Mouse (Mus musculus) regulatory T cell (primary cell): ENCODE measurements around the gene Itpk1.
"Not testable (repeated sequence)": the region's sequence is repeated elsewhere in the genome, so short reads cannot be mapped to it uniquely, and the experiment has no call there.

Source experiments
- in situ Hi-C: fragments of 300-600 bp; cut with MboI, MseI; formaldehyde crosslinking; loops from one replicate; pipeline ENCODE4 v1.15.1; 2025; ENCODE audit warnings: high pct_unique_total_duplicates

The Itpk1 gene

GRCm38 (mm10) chr12:102631690-102632089, 73.0 kb downstream of the Itpk1 start:
- in situ Hi-C loops: no loop called here

GRCm38 (mm10) chr12:102630471-102630870, 74.3 kb downstream of the Itpk1 start:
- in situ Hi-C loops: not testable (repeated sequence)

DNA sequence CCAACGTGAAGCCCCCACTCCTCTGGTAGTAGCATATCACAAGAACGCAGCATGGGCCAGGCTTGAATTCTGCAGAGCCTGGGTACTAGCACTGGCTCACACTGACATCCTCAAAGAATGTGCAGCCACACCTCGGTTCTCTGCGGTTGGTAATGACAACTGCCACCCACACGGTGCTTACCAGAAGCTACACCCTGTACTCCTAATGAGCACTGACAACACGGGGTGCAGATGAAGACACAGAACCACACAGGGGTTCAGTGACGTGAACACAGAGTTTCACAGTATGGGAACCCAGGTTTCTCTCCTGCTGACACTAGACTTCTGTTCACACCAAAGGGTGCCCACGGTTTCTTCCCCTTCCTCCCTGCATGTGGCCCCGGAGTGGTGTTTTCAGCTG, 76.5 kb downstream of the Itpk1 start:
- in situ Hi-C loops: no loop called here

DNA sequence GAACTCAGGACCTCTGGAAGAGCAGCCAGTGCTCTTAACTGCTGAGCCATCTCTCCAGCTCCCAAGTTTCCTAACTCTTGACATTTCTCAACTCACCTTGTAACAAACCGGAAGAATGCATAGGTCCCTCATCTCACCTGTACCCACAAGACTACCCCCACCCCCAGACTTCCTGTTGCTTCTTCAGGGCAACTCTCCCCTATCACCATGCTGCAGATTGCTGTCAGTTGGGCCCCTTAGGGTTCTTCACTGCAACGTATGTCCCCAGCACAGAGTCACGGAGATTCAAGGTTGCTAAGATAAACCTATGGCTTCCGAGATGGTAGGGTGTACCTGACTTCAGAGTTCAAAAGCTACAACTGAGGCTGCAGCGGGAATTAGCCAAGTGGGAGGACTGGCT, 77.2 kb downstream of the Itpk1 start:
- in situ Hi-C loops: no loop called here

DNA sequence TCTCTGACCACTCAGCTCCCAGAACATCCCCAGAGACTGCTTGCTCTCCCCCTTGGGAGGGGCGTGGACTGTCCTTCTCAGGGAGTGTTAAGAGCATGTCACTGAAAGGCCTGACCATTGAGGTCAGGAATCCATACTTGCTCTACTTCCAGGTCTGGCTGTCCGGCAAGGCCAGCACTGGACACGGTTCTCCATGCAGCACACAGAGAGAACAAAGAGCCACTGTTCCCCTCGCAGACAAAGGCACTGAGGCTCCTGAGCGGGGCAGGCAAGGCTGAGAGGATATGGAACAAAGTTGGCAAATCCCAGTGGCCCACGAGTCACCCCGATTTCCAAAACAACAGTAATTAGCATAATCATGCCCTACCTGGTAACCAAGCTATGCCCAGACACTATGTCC, 77.9 kb downstream of the Itpk1 start:
- in situ Hi-C loops: no loop called here

DNA sequence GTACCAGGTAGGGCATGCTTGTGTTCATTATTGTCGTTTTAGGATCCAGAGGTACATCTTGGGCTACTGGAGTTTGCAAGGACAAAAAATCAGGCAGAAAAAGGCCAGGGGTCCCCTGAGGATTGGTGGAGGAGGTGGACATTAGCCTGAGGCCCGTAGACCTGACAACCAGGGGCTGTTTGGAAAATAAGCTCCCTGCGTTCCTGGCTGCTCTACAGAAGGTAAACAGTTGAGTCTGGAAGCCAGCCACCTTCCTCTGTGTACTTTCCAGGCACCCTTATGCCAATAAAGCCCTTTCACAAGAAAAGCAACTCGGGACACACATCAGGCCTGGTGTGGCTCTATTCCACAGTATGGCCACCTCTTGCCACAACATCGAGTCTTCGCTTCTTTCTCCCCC, 79.0 kb downstream of the Itpk1 start:
- in situ Hi-C loops: no loop called here

DNA sequence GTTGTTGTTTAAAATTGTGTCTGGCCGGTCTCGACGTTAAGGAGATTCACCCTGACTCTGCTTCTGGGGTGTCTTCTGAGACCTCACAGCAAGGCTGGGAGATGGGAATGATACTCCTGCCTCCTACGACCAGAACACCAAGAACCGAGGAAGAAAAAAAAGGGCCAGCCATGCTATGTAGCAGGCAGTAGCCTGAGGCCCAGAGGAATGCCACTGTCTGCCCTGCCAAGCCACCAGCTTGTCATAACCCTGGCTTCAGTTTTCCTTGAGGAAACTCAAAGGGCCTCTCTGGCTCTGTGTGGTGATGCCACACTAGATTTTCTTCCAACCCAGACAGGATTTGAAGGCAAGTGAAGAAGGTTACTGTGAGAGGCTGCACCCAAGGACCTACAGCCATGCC, 79.6 kb downstream of the Itpk1 start:
- in situ Hi-C loops: no loop called here

- in situ Hi-C loops: no loop called here
Observed at GRCm38 (mm10) chr12:102623827-102624226, 80.9 kb downstream of the Itpk1 start.

DNA sequence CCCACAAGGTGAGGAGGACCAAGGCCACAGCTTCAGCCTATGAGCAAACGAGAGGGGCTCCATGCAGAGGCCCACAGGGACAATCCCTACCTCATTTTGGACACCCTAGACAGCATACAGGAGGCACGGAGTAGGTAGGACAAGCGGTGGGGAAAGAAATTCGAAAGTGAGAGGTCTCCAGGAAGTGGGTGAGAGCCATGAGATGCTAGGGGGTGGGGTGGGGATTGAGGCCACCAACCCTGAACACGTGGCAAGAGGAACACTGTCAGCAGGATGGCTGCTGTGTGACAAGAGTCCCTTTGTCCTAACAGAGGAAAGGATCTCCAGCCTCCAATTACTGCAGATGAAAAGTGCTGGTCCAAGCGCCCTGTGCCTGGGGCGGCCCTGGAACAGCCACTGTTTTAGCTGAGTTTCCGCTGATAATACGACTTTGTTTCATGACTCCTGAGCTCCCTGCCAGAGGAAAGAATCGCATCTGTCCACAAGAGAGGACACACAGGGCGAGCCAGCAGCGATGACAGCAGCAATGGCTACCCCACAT, 82.4 kb downstream of the Itpk1 start:
- in situ Hi-C loops: no loop called here

DNA sequence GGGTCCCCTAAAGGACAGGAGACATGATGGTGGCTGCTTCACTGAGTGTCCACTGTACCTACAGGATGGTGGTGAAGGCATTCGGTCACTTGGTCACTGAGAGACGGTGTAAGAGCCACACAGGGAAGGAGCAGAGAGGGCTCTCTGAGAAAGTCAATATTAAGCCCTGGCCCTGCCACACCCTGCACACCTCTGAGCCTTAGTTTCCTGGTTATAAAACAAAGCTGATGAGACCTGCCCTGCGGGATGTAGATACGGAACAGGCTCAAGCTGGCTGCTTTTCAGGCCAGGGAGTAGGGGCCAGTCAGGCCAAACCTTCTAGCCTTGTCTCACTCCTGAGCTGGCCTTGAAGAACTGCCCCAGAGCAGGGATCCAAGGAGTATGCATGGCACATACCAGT, 82.9 kb downstream of the Itpk1 start:
- in situ Hi-C loops: no loop called here

DNA sequence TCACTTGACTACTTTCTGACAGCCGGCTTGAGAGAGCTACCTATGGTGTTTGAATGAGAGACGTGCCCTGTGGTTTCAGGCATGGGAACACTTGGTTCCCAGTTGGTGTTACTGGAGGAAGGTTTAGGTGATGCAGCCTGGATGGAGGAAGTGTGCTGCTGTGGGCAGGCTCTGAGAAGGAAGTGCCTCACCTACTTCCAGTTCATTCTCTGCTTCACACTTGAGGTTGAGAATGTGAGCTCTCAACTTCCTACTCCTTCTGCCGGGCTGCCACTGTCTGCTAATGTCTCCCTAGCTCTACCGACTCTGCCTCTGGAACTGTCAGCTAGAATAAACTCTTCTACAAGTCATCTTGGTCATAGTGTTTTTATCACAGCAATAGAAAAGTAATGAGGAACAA, 83.5 kb downstream of the Itpk1 start:
- in situ Hi-C loops: no loop called here

- in situ Hi-C loops: no loop called here
Observed at GRCm38 (mm10) chr12:102619908-102620307, 84.8 kb downstream of the Itpk1 start.

DNA sequence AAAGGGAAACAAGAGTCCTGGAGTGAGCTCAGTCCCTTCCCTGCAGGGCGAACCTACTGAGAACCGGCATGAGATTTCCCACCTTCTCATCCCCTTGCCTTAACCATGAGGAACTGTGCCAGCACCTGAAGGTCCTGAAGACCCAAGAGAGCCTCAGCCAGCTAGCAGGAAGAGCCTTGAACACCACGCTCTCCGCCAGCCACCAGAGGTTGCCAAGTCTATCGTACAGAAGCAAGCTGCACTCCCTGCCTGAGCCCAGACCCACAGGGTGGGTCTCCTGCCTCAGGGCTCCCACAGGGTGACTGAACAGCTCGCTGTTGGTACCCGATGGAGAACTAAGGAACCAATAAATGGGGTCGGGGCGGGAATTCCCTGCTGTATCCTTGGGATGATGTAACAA, 86.6 kb downstream of the Itpk1 start:
- in situ Hi-C loops: no loop called here

GRCm38 (mm10) chr12:102616843-102617519, 87.7 kb downstream of the Itpk1 start:
- in situ Hi-C loops: no loop called here

DNA sequence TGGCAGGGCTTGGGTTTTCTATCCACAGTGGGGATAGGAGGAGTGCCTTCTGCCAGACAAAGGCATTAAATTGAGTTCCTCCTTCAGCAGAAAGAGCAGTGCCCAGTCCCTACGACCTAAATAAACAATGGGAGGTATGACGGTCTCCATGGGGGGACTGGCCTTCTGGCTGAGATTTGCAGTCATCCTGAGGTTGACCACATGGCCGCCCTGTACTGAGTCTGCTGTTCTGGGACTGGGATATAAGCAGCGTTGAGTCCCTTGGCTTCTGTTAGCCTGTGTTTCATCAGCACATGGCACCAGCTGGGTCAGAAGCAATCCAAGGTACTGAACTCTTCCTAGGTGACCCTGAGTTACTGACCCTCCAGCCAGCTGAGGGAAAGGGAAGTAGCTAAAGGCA, 88.5 kb downstream of the Itpk1 start:
- in situ Hi-C loops: no loop called here

DNA sequence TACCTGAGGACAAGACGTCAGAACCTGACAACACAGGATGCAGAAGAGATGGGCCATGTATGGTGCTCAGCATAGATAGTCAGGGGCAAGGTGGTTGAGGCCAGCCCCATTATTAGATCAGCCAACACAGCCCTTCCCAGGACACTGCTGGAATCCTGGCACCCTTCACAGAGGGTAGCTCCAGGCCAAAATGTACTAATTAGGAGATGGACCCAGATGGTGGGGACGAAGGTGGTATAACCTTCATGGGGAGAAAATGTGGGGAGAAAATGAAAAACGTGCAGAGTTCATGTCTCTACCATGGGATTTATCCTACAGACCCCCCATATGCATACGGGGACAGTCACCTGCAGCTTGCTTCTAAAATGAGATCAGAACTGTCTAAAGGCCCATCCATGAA, 91.3 kb downstream of the Itpk1 start:
- in situ Hi-C loops: no loop called here

DNA sequence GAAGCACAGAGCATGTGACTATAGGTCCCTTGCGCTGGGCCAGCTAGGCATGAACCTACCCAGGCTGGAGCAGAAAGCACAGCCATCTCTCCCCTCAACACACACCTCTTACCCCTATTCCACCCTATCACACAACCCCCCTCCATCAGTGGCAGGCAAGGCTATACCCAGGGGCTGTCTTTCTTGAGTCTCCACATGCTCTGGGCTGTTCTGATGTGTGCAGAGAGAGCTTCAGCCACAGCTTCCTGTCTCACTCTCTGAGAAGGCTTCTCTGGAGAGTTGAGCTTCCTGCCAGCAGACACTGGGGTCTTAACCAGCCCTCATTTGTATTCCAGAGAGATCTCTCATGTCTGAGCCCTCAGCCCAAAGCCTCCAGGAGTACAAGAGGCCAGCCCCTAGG, 92.3 kb downstream of the Itpk1 start:
- in situ Hi-C loops: no loop called here

GRCm38 (mm10) chr12:102610927-102611326, 93.8 kb downstream of the Itpk1 start:
- in situ Hi-C loops: no loop called here

DNA sequence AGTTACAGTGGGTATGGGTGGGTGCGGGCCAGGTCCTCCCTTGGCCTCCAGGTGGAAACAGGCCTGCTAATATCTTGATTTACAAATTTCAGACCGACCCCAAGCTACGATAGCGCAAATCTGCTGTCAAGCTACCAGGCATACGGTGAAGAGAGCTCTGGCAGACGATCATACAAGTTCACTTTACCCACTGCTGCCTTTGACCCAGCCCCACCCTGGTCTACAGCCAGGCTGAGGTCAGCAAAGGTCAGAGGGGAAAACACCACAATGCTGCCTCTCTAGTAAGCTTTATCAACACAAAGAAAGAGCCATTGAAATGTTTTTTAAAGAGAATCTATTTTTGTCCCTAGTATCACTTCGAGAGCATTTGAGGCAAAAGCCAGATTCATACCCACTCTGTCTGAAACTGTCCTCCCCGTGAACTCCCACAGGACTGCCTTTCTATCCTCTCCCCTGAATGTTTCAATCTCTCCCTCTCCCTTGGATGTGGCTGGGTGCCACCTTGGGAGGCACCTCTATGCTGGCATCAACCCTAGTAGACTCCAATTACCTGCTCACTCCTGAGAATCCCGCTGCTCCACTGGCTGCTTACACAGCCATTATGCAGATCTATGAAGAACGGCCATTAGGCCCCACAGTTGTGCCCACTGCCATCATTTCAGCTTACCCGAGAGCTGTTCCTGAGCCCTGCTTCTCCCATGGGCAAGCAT, 96.8 kb downstream of the Itpk1 start:
- in situ Hi-C loops: no loop called here

GRCm38 (mm10) chr12:102607066-102607465, 97.7 kb downstream of the Itpk1 start:
- in situ Hi-C loops: no loop called here

DNA sequence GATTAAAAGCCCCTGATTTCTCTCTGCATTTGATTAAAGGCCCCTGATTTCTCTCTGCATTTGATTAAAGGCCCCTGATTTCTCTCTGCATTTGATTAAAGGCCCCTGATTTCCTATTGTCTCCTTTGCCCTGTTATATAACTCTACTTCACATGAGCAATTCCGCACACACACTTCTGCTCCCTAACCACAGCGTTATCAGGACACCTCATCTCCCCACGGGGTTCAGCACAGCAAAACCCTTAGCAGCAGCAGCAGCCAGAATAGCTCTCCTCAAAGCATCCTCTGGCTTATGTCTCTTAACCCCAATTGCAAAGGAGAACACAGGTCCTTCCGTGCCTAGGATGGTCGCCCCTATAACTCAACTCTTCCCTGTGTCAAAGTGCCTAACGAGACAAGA, 99.1 kb downstream of the Itpk1 start:
- in situ Hi-C loops: no loop called here

DNA sequence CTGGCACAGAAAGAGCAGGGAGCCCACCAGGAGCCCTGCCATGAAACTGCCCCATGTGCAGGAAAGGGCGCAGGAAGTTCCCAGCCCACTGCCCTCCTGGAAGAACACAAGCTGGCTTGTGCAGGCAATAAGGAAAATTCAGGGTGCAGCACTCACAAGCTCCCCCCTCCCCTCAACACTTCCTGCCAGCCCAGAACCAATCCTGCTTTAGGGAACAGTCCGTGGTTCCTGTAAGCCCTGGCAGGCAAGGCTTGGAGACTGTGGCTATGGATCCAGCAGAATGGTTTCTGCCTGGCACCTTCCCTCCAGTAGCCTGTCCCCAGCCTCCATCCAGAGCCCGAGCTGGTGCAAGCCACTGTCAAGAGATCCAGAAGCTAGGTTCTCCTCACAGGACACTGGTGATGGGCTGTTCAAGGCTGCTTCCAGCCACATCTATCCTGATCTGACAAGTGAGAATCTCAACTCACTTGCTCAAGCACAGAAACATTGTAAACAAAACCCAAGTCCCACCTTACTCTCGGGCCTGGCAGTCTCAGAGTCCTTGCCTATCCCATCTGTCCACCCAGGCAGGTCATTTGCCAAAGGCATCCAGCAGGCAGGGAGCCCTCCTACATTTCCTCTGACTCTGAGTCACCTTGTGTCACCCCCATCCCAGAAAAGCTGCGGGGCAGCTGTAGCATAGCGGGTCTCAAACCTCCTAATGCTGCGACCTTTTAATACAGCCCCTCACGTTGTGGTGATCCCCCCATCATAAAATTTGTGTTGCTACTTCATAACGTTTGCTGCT, 102.3 kb downstream of the Itpk1 start:
- in situ Hi-C loops: no loop called here

- in situ Hi-C loops: no loop called here
Observed at GRCm38 (mm10) chr12:102601847-102602246, 102.9 kb downstream of the Itpk1 start.
